Mouse (Mus musculus) forebrain, embryonic 15.5 days (tissue): ENCODE measurements around the gene Aanat. TPM values are rescaled to one million over a fixed set of nuclear protein-coding genes. Genes with fewer than 3 reads are reported as not detected.
A peak's percentile ranks its signal among the peaks of the same experiment; 100 is the strongest.

Experiments used
- ATAC-seq: fragments of 200-750 bp; cut with Nextera tagmentation; replicated peaks from 2 replicates; pipeline ENCODE4 v1.8.0; 2017; ENCODE audit warnings: mild to moderate bottlenecking, moderate TSS enrichment, moderate library complexity
- H3K27ac ChIP-seq: fragments of 300-500 bp; sonication (generic); replicated peaks from 2 replicates; pipeline ENCODE4 v1.5.1; 2015; ENCODE audit warnings: mild to moderate bottlenecking, inconsistent platforms
- H3K27me3 ChIP-seq: fragments of 300-500 bp; sonication (generic); 2 replicates; pipeline ENCODE4 v1.6.1; 2015; ENCODE audit warnings: inconsistent platforms
- H3K36me3 ChIP-seq: fragments of 300-500 bp; sonication (generic); 2 replicates; pipeline ENCODE4 v1.6.1; 2015; ENCODE audit warnings: mild to moderate bottlenecking, inconsistent platforms
- H3K4me1 ChIP-seq: fragments of 300-500 bp; sonication (generic); 2 replicates; pipeline ENCODE4 v1.6.1; 2015; ENCODE audit warnings: inconsistent platforms
- H3K4me2 ChIP-seq: fragments of 300-500 bp; sonication (generic); replicated peaks from 2 replicates; pipeline ENCODE4 v1.6.1; 2015; ENCODE audit warnings: mild to moderate bottlenecking, inconsistent platforms
- H3K4me3 ChIP-seq: fragments of 300-500 bp; sonication (generic); 2 replicates; pipeline ENCODE4 v1.5.1; 2015; ENCODE audit warnings: mild to moderate bottlenecking, inconsistent platforms
- H3K9ac ChIP-seq: fragments of 300-500 bp; sonication (generic); replicated peaks from 2 replicates; pipeline ENCODE4 v1.6.1; 2015; ENCODE audit warnings: mild to moderate bottlenecking, inconsistent platforms
- H3K9me3 ChIP-seq: fragments of 300-500 bp; sonication (generic); 2 replicates; pipeline ENCODE4 v1.6.1; 2016; ENCODE audit warnings: inconsistent platforms
- WGBS: fragments of 180-500 bp; shearing (Covaris S2); methylation state at CpG from one replicate; pipeline ENCODE4 v1.1.7; 2015; ENCODE audit warnings: mixed read lengths; 5-methylcytosine and 5-hydroxymethylcytosine counted together
- polyA plus RNA-seq: library from polyadenylated mRNA; unstranded; fragments of >200 nt; fragmentation: Nextera tagmentation; extraction: Ambion mirVana; gene quantifications from 2 replicates; pipeline ENCODE4 v1.2.1, GENCODE M21; 2015

Gene Aanat
- 0.15 TPM in 1 of 2 replicates, not detected in the other for polyA plus RNA-seq

DNA sequence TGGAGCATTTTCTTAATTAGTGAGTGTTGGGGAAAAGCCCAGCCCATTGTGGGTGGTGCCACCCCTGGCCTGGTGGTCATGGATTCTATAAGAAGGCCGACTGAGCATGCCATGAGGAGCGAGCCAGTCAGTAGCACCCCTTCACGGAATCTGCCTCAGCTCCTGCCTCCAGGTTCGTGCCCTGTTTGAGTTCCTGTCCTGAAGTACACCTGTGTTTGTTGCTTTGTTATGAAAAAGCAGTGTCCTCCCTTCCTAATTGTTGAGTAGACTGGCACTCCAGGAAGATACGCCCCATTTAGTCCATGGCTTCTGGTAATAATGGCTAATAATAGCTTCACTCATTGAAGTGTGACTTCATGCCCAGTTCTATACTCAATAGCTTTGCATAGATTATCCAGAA lies at the start of gene Aanat:
TSS of gene Aanat (plus strand) at position 123 of the 400 bp plus-strand sequence.
- Histone ChIP-seq H3K27me3 (no peaks in the 10 kb centered on the region), H3K36me3 (no peaks in the 10 kb centered on the region), H3K9me3 (no peaks in the 10 kb centered on the region), H3K9ac (no peak within 1 kb of the TSS), H3K4me1 (peaks cover 16% of the 10 kb centered on the region; the same call in 1 of the 2 replicates), H3K4me3 (peak within 1 kb of the TSS; percentile 14), H3K4me2 (peak within 1 kb of the TSS; percentile 27), H3K27ac (no peak within 1 kb of the TSS)
- WGBS = 54% methylated on average over 5 of the region's 5 CpGs
- ATAC-seq = no peak

DNA sequence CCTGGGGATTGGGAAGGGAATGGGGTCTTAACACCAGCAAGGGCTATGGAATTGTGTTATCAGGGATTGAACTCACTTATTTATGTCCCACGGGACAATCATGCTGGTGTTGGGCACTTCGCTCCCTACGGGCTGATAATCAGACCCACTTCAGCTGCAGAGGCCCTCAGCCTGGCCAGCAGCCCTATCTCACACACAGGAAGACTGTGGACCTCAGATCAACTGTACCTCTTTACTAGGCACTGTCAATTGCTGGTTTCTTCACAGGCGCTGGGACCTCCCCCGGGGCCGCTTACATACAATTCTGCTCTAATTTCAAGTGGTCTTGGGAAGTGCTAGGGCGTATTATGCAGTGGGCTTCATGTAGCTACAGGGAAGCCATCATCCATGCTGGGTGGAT lies 49.5 kb upstream of the Aanat start:
- Histone ChIP-seq H3K9me3 (no peaks in the 10 kb centered on the region), H3K27ac (no peak overlapping the region), H3K27me3 (peaks cover 35% of the 10 kb centered on the region), H3K4me2 (no peak overlapping the region), H3K36me3 (peaks cover 43% of the 10 kb centered on the region), H3K4me1 (peaks cover 25% of the 10 kb centered on the region), H3K9ac (no peak overlapping the region), H3K4me3 (no peak overlapping the region)
- no peak for ATAC-seq
- 93% methylated on average over 7 of the region's 7 CpGs for WGBS

DNA sequence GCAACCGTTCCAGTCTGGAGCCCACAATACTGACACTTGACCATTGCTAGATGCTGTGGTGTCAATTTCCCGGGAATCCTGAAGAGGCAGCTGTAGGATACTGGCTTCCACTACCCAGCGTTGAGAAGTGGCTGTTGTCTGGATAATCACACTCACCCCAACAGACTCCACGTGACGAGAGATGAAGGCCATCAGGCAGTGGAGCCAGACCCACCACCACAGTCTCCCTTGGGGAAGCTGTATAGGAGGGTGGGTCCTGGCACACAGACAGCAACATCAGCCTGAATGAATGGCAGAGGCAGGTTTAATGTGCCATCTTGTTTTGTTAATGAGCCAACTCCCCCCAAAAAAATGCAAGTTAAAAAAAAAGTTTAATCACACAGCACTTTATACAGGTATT lies 48.8 kb upstream of the Aanat start:
- Histone ChIP-seq H3K4me3 (no peak overlapping the region), H3K27ac (no peak overlapping the region), H3K9me3 (no peaks in the 10 kb centered on the region), H3K4me2 (no peak overlapping the region), H3K36me3 (peaks cover 50% of the 10 kb centered on the region), H3K4me1 (peaks cover 18% of the 10 kb centered on the region), H3K27me3 (peaks cover 28% of the 10 kb centered on the region), H3K9ac (no peak overlapping the region)
- ATAC-seq = no peak
- 79% methylated on average over 5 of the region's 5 CpGs for WGBS

DNA sequence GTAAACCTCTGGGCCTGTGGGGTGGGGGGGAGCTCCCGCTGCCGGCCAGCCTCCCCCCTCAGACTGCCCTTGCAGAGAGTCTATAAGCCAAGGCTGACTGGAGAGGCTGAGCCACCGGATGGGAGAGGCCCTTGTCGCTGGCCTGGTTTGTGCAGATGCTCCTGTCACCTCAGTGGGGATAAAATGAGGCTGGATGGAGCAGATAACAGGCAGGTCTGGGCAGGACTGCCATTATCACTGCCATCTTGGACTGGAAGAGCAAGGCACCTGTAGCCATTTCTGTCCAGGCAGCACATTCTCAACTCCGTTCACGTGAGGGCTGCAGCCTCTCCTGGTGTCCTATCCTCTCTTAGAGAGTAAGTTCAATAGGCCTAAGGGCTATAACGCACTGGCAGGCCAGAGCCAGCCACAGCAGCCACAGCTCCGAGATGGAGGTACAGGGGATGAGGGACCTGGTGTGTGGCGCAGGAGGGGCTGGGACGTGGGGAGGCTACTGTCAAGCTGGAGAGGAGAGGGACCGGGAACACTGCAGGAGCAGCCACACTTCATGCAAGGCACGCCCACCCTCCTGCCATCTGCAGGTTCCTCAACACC lies 48.0 kb upstream of the Aanat start:
- 82% methylated on average over 12 of the region's 12 CpGs for WGBS
- peaks cover 10% of the 10 kb centered on the region for H3K4me1 ChIP-seq
- H3K27ac ChIP-seq = no peak overlapping the region
- H3K9me3 ChIP-seq = no peaks in the 10 kb centered on the region
- H3K4me3 ChIP-seq = no peak overlapping the region
- H3K36me3 ChIP-seq = peaks cover 58% of the 10 kb centered on the region
- no peak overlapping the region for H3K4me2 ChIP-seq
- ATAC-seq = no peak
- no peak overlapping the region for H3K9ac ChIP-seq
- H3K27me3 ChIP-seq = peaks cover 19% of the 10 kb centered on the region

DNA sequence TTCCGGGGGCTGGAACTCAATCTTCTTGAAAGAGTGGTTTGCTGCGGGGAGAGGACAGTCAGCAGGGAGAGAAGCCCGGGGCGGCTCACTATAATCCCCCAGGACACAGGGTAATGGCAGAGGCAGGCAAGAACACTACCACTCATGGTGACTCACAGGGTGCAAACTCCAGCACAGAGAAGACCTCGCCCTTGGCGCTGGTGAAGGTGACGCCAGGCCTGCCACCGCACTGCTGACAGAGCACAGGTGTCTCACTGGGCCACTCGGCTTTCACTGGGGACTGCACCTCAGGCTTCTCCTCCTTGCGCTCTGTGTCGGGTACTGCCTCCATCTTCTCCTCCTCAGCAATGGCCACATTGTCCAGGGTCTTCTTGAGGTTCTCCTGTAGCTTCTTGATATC lies 45.0 kb upstream of the Aanat start:
- H3K4me1 ChIP-seq = no peaks in the 10 kb centered on the region
- ATAC-seq = no peak
- H3K9me3 ChIP-seq = no peaks in the 10 kb centered on the region
- H3K4me3 ChIP-seq = no peak overlapping the region
- no peak overlapping the region for H3K27ac ChIP-seq
- 96% methylated on average over 11 of the region's 11 CpGs for WGBS
- no peak overlapping the region for H3K4me2 ChIP-seq
- H3K27me3 ChIP-seq = no peaks in the 10 kb centered on the region
- no peak overlapping the region for H3K9ac ChIP-seq
- H3K36me3 ChIP-seq = peaks cover 86% of the 10 kb centered on the region

DNA sequence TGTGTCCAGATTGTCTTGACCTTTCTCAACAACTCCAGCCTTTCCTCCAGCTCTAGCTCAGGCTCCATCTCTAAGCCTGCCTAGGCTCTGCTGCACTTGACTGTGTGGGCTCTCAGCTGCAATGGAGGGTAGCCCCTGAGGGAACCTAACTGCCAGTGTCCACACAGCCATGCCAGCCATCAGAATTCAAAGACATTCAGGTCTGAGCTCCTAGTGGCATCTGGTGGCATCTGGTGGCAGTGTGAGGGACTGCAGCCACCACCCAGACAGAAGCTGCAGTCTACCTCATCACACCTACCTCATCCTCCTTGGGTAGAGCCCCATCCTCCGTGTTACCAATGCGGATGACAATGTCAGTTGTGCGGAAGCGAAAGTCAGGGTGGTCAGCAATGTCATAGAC lies 43.1 kb upstream of the Aanat start:
- H3K36me3 ChIP-seq = peaks cover 91% of the 10 kb centered on the region
- no peak overlapping the region for H3K27ac ChIP-seq
- H3K4me2 ChIP-seq = no peak overlapping the region
- no peaks in the 10 kb centered on the region for H3K4me1 ChIP-seq
- H3K9me3 ChIP-seq = no peaks in the 10 kb centered on the region
- no peaks in the 10 kb centered on the region for H3K27me3 ChIP-seq
- WGBS = 83% methylated on average over 4 of the region's 4 CpGs
- no peak for ATAC-seq
- H3K4me3 ChIP-seq = no peak overlapping the region
- no peak overlapping the region for H3K9ac ChIP-seq

DNA sequence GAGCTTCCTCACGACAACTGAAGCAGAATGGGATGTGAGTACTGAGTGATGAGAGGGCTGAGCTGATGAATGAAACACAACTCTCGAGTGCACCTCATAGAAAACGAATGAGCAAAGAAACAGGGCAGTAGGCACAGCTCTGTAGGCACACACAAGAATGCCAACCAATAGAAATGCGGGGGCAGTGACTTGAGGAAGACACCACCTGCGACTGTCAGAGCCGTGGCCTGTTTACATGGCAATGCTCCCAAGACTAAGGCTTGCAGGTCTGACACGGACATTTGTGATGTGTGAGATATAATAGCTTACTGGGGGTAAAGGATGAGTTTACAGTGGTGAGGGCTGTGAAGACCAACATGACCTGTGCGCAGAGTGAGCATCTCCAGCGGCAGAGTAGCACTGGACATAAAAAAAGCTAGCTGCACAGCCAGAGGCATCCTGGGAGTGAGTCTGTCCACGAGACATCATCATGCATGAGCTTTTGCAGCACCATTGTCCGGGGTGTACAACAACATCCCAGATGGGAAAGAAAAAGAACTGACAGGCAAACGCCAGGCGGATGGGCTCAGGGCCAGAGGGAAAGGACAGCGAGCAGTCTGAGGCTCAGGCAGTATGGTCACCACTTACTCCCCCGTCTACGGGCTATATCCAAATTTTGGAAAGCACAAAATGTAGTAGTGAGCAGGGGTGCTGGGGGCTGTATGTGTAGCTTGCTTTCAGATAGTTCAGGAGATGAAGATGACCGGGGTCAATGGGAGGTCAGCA lies 38.8 kb upstream of the Aanat start:
- Histone ChIP-seq H3K4me2 (no peak overlapping the region), H3K36me3 (peaks cover 48% of the 10 kb centered on the region), H3K27ac (0 out of 2 replicates have a peak overlapping the region, but pooled peaks have one; percentile 4), H3K4me1 (no peaks in the 10 kb centered on the region), H3K27me3 (no peaks in the 10 kb centered on the region), H3K9ac (no peak overlapping the region), H3K4me3 (no peak overlapping the region), H3K9me3 (no peaks in the 10 kb centered on the region)
- no peak for ATAC-seq
- WGBS = 80% methylated on average over 17 of the region's 17 CpGs

DNA sequence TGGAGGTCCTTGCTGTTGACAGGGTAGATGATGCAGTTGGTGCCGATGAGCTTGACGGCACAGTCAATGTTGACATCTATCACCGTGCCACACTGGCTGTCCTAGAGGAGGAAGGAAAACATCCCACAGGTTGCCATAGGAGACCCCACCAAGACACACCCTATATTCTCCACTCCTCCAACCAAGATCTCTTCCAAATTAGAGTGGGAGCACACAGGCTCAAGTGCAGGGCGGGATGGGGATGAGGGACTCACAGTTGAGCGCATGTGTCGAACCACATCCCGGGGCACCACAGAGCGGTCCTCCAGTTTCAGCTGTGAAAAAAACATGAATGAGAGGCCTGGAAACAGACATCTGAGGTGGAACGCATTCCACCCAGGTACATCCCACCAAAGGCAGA lies 37.5 kb upstream of the Aanat start:
- H3K27me3 ChIP-seq = no peaks in the 10 kb centered on the region
- no peak overlapping the region for H3K4me2 ChIP-seq
- 95% methylated on average over 9 of the region's 9 CpGs for WGBS
- no peak overlapping the region for H3K27ac ChIP-seq
- ATAC-seq = no peak
- no peaks in the 10 kb centered on the region for H3K4me1 ChIP-seq
- H3K9me3 ChIP-seq = no peaks in the 10 kb centered on the region
- no peak overlapping the region for H3K4me3 ChIP-seq
- H3K9ac ChIP-seq = no peak overlapping the region
- H3K36me3 ChIP-seq = peaks cover 35% of the 10 kb centered on the region

DNA sequence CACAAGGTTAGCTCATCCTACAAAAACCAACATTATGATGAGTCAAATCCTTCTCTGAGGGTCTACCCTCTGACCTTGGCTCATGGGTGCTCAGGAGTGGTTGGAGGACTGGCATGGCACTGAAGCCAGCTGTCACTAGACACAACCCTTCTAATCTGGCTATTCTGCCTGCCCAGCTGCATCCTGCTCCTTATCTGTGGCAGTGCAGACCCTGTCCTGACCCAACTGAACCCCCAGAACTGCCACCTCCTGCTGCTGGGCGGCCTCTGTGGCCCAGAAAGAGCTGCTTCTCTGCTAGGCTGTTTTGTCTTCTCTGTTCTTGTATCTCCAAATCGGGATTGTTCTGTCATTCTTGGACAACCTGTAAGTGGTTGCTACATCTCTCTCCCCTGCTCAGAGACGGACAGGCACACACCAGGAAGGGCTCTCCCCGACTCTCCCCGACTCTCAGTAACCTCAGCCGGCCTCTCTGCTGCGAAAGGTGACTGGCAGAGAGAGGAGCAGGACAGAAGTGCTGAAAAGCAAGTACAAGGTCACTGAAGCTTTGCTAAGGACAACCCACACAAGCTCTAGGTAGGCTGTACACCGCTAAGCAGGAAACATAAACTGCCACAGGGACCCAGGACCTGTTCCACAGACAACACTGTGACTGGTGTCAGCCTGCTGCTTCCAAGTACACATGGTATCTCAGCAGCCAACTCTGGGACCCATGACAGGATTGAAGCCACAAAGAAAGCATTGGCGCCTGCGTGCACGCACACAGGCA lies 36.8 kb upstream of the Aanat start:
- no peak overlapping the region for H3K4me2 ChIP-seq
- H3K9me3 ChIP-seq = no peaks in the 10 kb centered on the region
- no peak overlapping the region for H3K27ac ChIP-seq
- H3K27me3 ChIP-seq = no peaks in the 10 kb centered on the region
- no peak overlapping the region for H3K4me3 ChIP-seq
- 90% methylated on average over 11 of the region's 11 CpGs for WGBS
- peaks cover 28% of the 10 kb centered on the region for H3K36me3 ChIP-seq
- no peak overlapping the region for H3K9ac ChIP-seq
- no peak for ATAC-seq
- H3K4me1 ChIP-seq = peaks cover 4% of the 10 kb centered on the region; the same call in 1 of the 2 replicates

DNA sequence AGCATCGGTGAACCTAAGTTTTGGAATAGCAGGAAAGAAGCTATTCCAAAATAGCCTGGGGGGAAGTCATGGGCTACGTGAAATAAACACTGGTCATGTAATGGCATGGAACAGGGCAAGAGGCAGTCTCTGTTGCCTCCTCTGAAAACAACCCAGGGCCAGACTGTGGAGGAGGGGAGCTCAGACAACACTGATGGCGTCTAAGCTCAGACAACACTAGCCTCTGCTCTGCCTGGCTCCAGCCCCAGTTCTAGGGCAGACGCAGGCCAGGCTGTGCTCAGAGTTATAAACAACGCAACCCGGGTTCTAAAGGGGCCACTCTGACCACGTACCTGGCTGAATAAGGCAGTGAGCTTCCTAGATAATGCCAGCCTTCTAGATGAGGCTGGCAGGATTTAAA lies 35.5 kb upstream of the Aanat start:
- Histone ChIP-seq H3K4me1 (peaks cover 15% of the 10 kb centered on the region), H3K9me3 (no peaks in the 10 kb centered on the region), H3K27ac (no peak overlapping the region), H3K4me3 (no peak overlapping the region), H3K4me2 (no peak overlapping the region), H3K36me3 (peaks cover 15% of the 10 kb centered on the region; the same call in 1 of the 2 replicates), H3K27me3 (no peaks in the 10 kb centered on the region), H3K9ac (no peak overlapping the region)
- 81% methylated on average over 7 of the region's 7 CpGs for WGBS
- ATAC-seq = no peak

DNA sequence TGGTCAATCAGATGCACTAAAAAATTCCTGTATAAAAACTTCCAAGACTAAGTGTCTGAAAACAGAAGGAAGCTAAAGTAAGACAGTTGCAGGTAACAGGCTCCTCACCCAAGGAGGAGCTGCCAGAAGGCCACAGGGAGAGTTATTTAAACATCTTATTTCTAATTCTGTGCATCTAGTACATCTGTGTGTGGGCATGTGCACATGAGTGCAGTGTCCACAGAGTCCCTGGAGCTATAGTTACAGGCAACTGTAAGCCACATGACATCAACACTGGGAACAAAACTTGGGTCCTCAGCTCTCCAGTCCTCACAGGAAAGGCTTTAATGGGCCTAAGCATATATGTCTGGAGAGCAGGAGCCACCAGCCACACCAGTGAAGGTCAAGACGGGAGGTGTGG lies 34.0 kb upstream of the Aanat start:
- Histone ChIP-seq H3K4me1 (peaks cover 20% of the 10 kb centered on the region), H3K9ac (no peak overlapping the region), H3K4me3 (no peak overlapping the region), H3K4me2 (no peak overlapping the region), H3K27ac (no peak overlapping the region), H3K36me3 (peaks cover 2% of the 10 kb centered on the region; the same call in 1 of the 2 replicates), H3K27me3 (no peaks in the 10 kb centered on the region), H3K9me3 (no peaks in the 10 kb centered on the region)
- ATAC-seq = no peak
- WGBS = 90% methylated on average over 1 of the region's 1 CpGs

DNA sequence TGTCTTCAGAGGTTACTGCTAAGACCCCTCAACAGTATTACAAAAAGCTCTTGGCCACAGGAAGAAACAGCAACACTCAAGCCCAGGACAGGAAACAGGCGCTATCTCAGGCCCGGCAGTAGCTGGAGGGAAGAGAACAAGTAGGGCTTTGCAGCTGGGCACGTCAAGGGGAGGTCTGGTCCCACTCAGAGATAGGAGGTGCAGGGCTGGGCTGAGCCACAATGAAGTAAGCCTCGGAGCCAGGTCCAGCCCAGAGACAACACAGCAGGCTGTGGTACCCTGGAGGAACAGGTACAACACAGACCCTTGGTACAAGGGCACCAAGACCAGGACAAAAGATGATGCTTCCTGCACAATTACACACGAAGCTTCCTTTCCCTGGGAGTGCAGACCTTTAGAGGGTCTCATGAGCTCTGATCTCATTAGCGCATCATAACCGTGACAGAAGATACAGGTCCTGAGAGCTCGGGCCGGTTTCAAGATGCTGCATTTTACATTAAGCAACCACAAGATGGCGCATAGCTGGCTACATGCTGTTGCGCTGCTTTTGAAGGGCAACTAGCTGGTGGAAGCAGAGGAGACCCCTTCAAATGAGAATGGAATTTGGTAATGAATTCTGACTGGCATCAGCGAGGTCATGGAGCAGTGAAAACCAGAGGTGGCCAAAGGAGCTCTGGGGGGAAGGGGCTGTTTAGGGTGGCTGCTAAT lies 31.9 kb upstream of the Aanat start:
- no peak overlapping the region for H3K4me3 ChIP-seq
- no peak overlapping the region for H3K27ac ChIP-seq
- no peaks in the 10 kb centered on the region for H3K27me3 ChIP-seq
- 50% methylated on average over 12 of the region's 12 CpGs for WGBS
- H3K9ac ChIP-seq = no peak overlapping the region
- no peak overlapping the region for H3K4me2 ChIP-seq
- H3K9me3 ChIP-seq = no peaks in the 10 kb centered on the region
- peaks cover 20% of the 10 kb centered on the region for H3K4me1 ChIP-seq
- H3K36me3 ChIP-seq = no peaks in the 10 kb centered on the region
- no peak for ATAC-seq
